23 mouse cellular contexts compared by ENCODE assay signal in the genomic region with DNA sequence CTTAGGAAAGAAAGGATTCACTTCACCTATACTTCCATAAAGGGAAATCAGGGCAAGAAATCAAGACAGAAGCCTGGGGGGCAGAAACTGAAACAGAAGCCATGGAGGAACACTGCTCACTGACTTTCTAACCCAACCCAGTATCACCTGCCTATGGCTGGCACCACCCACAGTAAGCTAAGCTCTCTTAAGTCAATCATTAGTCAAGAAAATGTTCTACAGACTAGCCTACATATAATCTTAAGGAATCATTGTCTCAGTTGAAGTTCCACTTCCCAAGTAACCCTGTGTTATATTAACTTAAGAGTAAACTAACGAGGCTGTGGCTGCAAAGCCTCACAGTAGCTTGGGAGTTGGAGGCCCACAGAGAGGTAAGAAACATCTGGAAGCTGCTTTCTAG. TPM values are rescaled to one million over a fixed set of nuclear protein-coding genes. Genes with fewer than 3 reads are reported as not detected.
DNase-seq lines count a peak whose midpoint lies in the region; ATAC-seq lines count a peak whose summit lies in the region.
"Had no signal": no experiment of that assay in that cellular context is flagged by ENCODE, and none has a peak within 500 bp of the region (broad histone marks: within the 10 kb centered on the region; RNA-seq: fewer than 3 reads in every experiment).

No protein-coding gene starts in this region.

- no peak overlapping the region for H3K9ac ChIP-seq in kidney, embryonic 15.5 days
- H3K9ac ChIP-seq: forebrain, embryonic 13.5 days; heart, embryonic 15.5 days; hindbrain, embryonic 15.5 days had no signal

- DNase-seq in kidney, adult 11 months = peak; percentile 47
- peak; percentile 21 to 46 for DNase-seq in kidney, postnatal 4 days
- DNase-seq in cerebellum, postnatal 14 days = no peak
- DNase-seq in heart, adult 9 months (ENCODE audit: low spot score in 2 of 2) = no peak
- DNase-seq in forebrain, embryonic 10.5 days (ENCODE audit: extremely low spot score, low spot score) = no peak
- DNase-seq in layer of hippocampus, postnatal 14 days (ENCODE audit: low spot score in 2 of 2) = no peak
- DNase-seq: cerebellum, adult 18-20 months; gastrocnemius, postnatal 14 days; heart, adult 18-20 months; heart, postnatal 4 days; lung, adult 18-20 months; lung, postnatal 36 days; retina, postnatal 1 day; thymus, adult 2 months had no signal

- H3K9me3 ChIP-seq in kidney, embryonic 15.5 days (replicated peaks) = no peaks in the 10 kb centered on the region
- H3K9me3 ChIP-seq in forebrain, embryonic 10.5 days = no peaks in the 10 kb centered on the region
- H3K9me3 ChIP-seq: forebrain, embryonic 13.5 days; heart, embryonic 15.5 days; hindbrain, embryonic 15.5 days; limb, embryonic 10.5 days had no signal

- H3K36me3 ChIP-seq in kidney, embryonic 15.5 days = no peaks in the 10 kb centered on the region
- no peaks in the 10 kb centered on the region for H3K36me3 ChIP-seq in forebrain, embryonic 10.5 days (replicated peaks)
- H3K36me3 ChIP-seq: heart, embryonic 15.5 days; hindbrain, embryonic 15.5 days; limb, embryonic 10.5 days had no signal

- no peak overlapping the region for H3K4me2 ChIP-seq in kidney, embryonic 15.5 days
- H3K4me2 ChIP-seq: forebrain, embryonic 13.5 days; heart, embryonic 15.5 days; hindbrain, embryonic 15.5 days had no signal

- H3K4me3 ChIP-seq in kidney, embryonic 15.5 days (replicated peaks) = no peak overlapping the region
- no peak overlapping the region for H3K4me3 ChIP-seq in forebrain, embryonic 10.5 days
- H3K4me3 ChIP-seq: forebrain, embryonic 13.5 days; heart, embryonic 15.5 days; hindbrain, embryonic 15.5 days; limb, embryonic 10.5 days had no signal

- peak; percentile 88 for ATAC-seq in kidney, embryonic 15.5 days (replicated peaks; ENCODE audit: low FRiP score)
- ATAC-seq: forebrain, embryonic 13.5 days; midbrain, embryonic 16.5 days had no signal

- no peaks in the 10 kb centered on the region for H3K27me3 ChIP-seq in kidney, embryonic 15.5 days
- no peaks in the 10 kb centered on the region for H3K27me3 ChIP-seq in forebrain, embryonic 10.5 days (ENCODE audit: poor library complexity, severe bottlenecking)
- H3K27me3 ChIP-seq: heart, embryonic 15.5 days; hindbrain, embryonic 15.5 days had no signal

- no peak overlapping the region for H3K27ac ChIP-seq in kidney, embryonic 15.5 days
- H3K27ac ChIP-seq in forebrain, embryonic 10.5 days = no peak overlapping the region
- H3K27ac ChIP-seq: forebrain, embryonic 13.5 days; heart, embryonic 15.5 days; hindbrain, embryonic 15.5 days; limb, embryonic 10.5 days had no signal

- 59% methylated on average over 1 of the region's 1 CpGs for WGBS in kidney, embryonic 15.5 days
- WGBS in forebrain, embryonic 10.5 days = 80% methylated on average over 1 of the region's 1 CpGs

- no peaks in the 10 kb centered on the region for H3K4me1 ChIP-seq in kidney, embryonic 15.5 days
- H3K4me1 ChIP-seq in forebrain, embryonic 10.5 days = no peaks in the 10 kb centered on the region
- H3K4me1 ChIP-seq: forebrain, embryonic 13.5 days; limb, embryonic 10.5 days had no signal

RNA-seq across cellular contexts. Expression of a gene that starts 35.6 kb away (rescaled TPM):
- 0.12 and 0.55 TPM in 2 replicates for polyA plus RNA-seq in kidney, embryonic 15.5 days (2015; fragmentation: Nextera tagmentation; extraction: Ambion mirVana)
- polyA plus RNA-seq in forebrain, embryonic 10.5 days (2016; fragmentation: Nextera tagmentation; extraction: Ambion mirVana) = 3.2 and 5.0 TPM in 2 replicates
- 1 to 10 TPM; 2.8 to 6.3 TPM for total RNA-seq in layer of hippocampus, postnatal 14 days (2021)
- total RNA-seq: heart, postnatal 4 days; liver, adult 2 months; megakaryocyte-erythroid progenitor cell, adult 5-6 weeks had no signal
- polyA plus RNA-seq: C2C12; liver, adult 2 months had no signal

Comparison
In these comparisons a context has a peak if more than half of its experiments do, and no peak if none do; other contexts are left out.
1. DNase-seq: peak in kidney, adult 11 months (single experiment) and kidney, postnatal 4 days (2 of 2); none in cerebellum, postnatal 14 days (0 of 2), heart, adult 9 months (0 of 2), forebrain, embryonic 10.5 days (single experiment) and layer of hippocampus, postnatal 14 days (0 of 2).